Mouse (Mus musculus): ENCODE results near the gene Gm28048. TPM values are rescaled to one million over a fixed set of nuclear protein-coding genes. Genes with fewer than 3 reads are reported as not detected.
A peak's percentile ranks its signal among the peaks of the same experiment; 100 is the strongest.

Gene Gm28048
- total RNA-seq, 2 experiments from 2014 or later: 11.3 to 16.0 TPM

GRCm38 (mm10) chr11:22991218-22991835 is 9.4 kb upstream of the Gm28048 start:
- intact Hi-C loops (cut with DNase I): loop anchor here (5.0 to 10.0 kb wide), 3 partner anchors 81 to 503 kb away; partner anchors contain the start of genes Ahsa2 and Xpo1
- DNase-seq (ENCODE audit: low spot score in 2 of 2): no peak

- intact Hi-C loops (cut with DNase I): loop anchor here (5.0 to 10.0 kb wide), 3 partner anchors 82 to 504 kb away; partner anchors contain the start of genes Ahsa2 and Xpo1
Measured at GRCm38 (mm10) chr11:22990393-22991126, 8.7 kb upstream of the Gm28048 start, which contains the start of gene Cct4. TSS of gene Cct4 (plus strand) at chr11:22990519.

GRCm38 (mm10) chr11:22989786-22990185 is 7.9 kb upstream of the Gm28048 start:
- DNase-seq (ENCODE audit: low spot score in 2 of 2): no peak
- intact Hi-C loops (cut with DNase I): loop anchor here (5.0 to 10.0 kb wide), 4 partner anchors 83 to 578 kb away; partner anchors contain the start of genes Ahsa2 and Xpo1

More at GRCm38 (mm10) chr11:22990393-22991126, 8.7 kb upstream of the Gm28048 start, which contains the start of gene Cct4:
- peak; percentile 93 to 97 for DNase-seq (ENCODE audit: low spot score in 2 of 2)

- DNase-seq (ENCODE audit: low spot score in 2 of 2): peak; percentile 46 to 74
- intact Hi-C loops (cut with DNase I): loop anchor here (1.0 to 5.0 kb wide), 2 partner anchors 285 to 580 kb away; no protein-coding TSS in a partner anchor
Measured at GRCm38 (mm10) chr11:22987357-22987756, 5.5 kb upstream of the Gm28048 start.

GRCm38 (mm10) chr11:22985510-22985909 is 3.6 kb upstream of the Gm28048 start:
- intact Hi-C loops (cut with DNase I): loop anchor here (5.0 kb wide), 1 partner anchor 582 kb away; no protein-coding TSS in a partner anchor
- DNase-seq (ENCODE audit: low spot score in 2 of 2): no peak

GRCm38 (mm10) chr11:22982846-22983245 is 956 bp upstream of the Gm28048 start:
- intact Hi-C loops (cut with DNase I): no loop called here
- no peak for DNase-seq (ENCODE audit: low spot score in 2 of 2)

- intact Hi-C loops (cut with DNase I): no loop called here
- peak in 1 of 2 experiments; percentile 24 for DNase-seq (ENCODE audit: low spot score in 2 of 2)
Measured at GRCm38 (mm10) chr11:22981543-22981950, 343 bp downstream of the Gm28048 start.

- no peak for DNase-seq (ENCODE audit: low spot score in 2 of 2)
- intact Hi-C loops (cut with DNase I): no loop called here
Measured at GRCm38 (mm10) chr11:22981041-22981440, 849 bp downstream of the Gm28048 start.

- DNase-seq (ENCODE audit: low spot score in 2 of 2): no peak
- intact Hi-C loops (cut with DNase I): loop anchor here (10.0 kb wide), 3 partner anchors 464 to 754 kb away; partner anchors contain the start of gene Tmem17
Measured at GRCm38 (mm10) chr11:22979221-22979620, 2.7 kb downstream of the Gm28048 start.

GRCm38 (mm10) chr11:22978711-22979110 is 3.2 kb downstream of the Gm28048 start:
- intact Hi-C loops (cut with DNase I): loop anchor here (10.0 kb wide), 3 partner anchors 464 to 754 kb away; partner anchors contain the start of gene Tmem17

GRCm38 (mm10) chr11:22978215-22978614 is 3.7 kb downstream of the Gm28048 start:
- DNase-seq (ENCODE audit: low spot score in 2 of 2): no peak
- intact Hi-C loops (cut with DNase I): loop anchor here (10.0 kb wide), 3 partner anchors 463 to 753 kb away; partner anchors contain the start of gene Tmem17

More at GRCm38 (mm10) chr11:22978711-22979110, 3.2 kb downstream of the Gm28048 start:
- no peak for DNase-seq (ENCODE audit: low spot score in 2 of 2)

- intact Hi-C loops (cut with DNase I): loop anchor here (10.0 kb wide), 3 partner anchors 459 to 749 kb away; partner anchors contain the start of gene Tmem17
- DNase-seq (ENCODE audit: low spot score in 2 of 2): peak in 1 of 2 experiments; percentile 63
Measured at GRCm38 (mm10) chr11:22973599-22973998, 8.3 kb downstream of the Gm28048 start.

- intact Hi-C loops (cut with DNase I): loop anchor here (10.0 kb wide), 3 partner anchors 458 to 748 kb away; partner anchors contain the start of gene Tmem17
- DNase-seq (ENCODE audit: low spot score in 2 of 2): peak; percentile 85 to 88
Measured at GRCm38 (mm10) chr11:22972746-22973526, 9.0 kb downstream of the Gm28048 start.

GRCm38 (mm10) chr11:22971835-22972709 is 9.8 kb downstream of the Gm28048 start, which contains the start of gene Zrsr1:
TSS of gene Zrsr1 (plus strand) at chr11:22972005.
- peak; percentile 75 to 90 for DNase-seq (ENCODE audit: low spot score in 2 of 2)
- intact Hi-C loops (cut with DNase I): loop anchor here (10.0 kb wide), 3 partner anchors 457 to 747 kb away; partner anchors contain the start of gene Tmem17

GRCm38 (mm10) chr11:22970546-22970945 is 11.3 kb downstream of the Gm28048 start:
- no peak for DNase-seq (ENCODE audit: low spot score in 2 of 2)
- intact Hi-C loops (cut with DNase I): loop anchor here (10.0 kb wide), 3 partner anchors 456 to 746 kb away; partner anchors contain the start of gene Tmem17

- peak in 1 of 2 experiments; percentile 50 for DNase-seq (ENCODE audit: low spot score in 2 of 2)
- intact Hi-C loops (cut with DNase I): loop anchor here (5.0 kb wide), 1 partner anchor 257 kb away; no protein-coding TSS in a partner anchor
Measured at GRCm38 (mm10) chr11:22969486-22969885, 12.4 kb downstream of the Gm28048 start.

GRCm38 (mm10) chr11:22965503-22965902 is 16.4 kb downstream of the Gm28048 start:
- intact Hi-C loops (cut with DNase I): loop anchor here (5.0 kb wide), 1 partner anchor 253 kb away; no protein-coding TSS in a partner anchor

GRCm38 (mm10) chr11:22964401-22964800 is 17.5 kb downstream of the Gm28048 start:
- no peak for DNase-seq (ENCODE audit: low spot score in 2 of 2)
- intact Hi-C loops (cut with DNase I): no loop called here

More at GRCm38 (mm10) chr11:22965503-22965902, 16.4 kb downstream of the Gm28048 start:
- DNase-seq (ENCODE audit: low spot score in 2 of 2): no peak

Data from left cerebral cortex, postnatal 25 days (tissue).